Mouse (Mus musculus) liver, adult 2 months (tissue): Measurements from ENCODE around the gene Il6ra. TPM values are rescaled to one million over a fixed set of nuclear protein-coding genes. Genes with fewer than 3 reads are reported as not detected.

Experiments
- DNase-seq: peaks from one replicate; pipeline ENCODE4 v3.0.0-alpha.2; 2011; ENCODE audit warnings: low read depth, low spot score; ENCODE audit errors: extremely low read depth
- H3K27ac ChIP-seq: fragments of 200-500 bp; replicated peaks from 2 replicates; pipeline ENCODE4 v1.5.1; 2012; ENCODE audit warnings: low read depth, mild to moderate bottlenecking, control low read depth, inconsistent platforms, low read length; ENCODE audit not compliant: insufficient read depth
- H3K27me3 ChIP-seq: fragments of 200-500 bp; 2 replicates; pipeline ENCODE4 v1.6.1; 2012; ENCODE audit warnings: mild to moderate bottlenecking, moderate library complexity, low read length, inconsistent platforms; ENCODE audit not compliant: control insufficient read depth, insufficient read depth
- H3K36me3 ChIP-seq: fragments of 200-500 bp; 2 replicates; pipeline ENCODE4 v1.6.1; 2012; ENCODE audit warnings: low read length, inconsistent platforms; ENCODE audit not compliant: control insufficient read depth, insufficient read depth
- H3K4me1 ChIP-seq: fragments of 200-500 bp; 2 replicates; pipeline ENCODE4 v1.6.1; 2011; ENCODE audit warnings: low read length; ENCODE audit not compliant: control insufficient read depth, insufficient read depth
- H3K4me3 ChIP-seq: fragments of 200-500 bp; 2 replicates; pipeline ENCODE4 v1.5.1; 2011; ENCODE audit warnings: low read depth, mild to moderate bottlenecking, control low read depth, low read length, moderate library complexity; ENCODE audit not compliant: insufficient read depth
- H3K79me2 ChIP-seq: fragments of 200-500 bp; 2 replicates; pipeline ENCODE4 v1.6.1; 2012; ENCODE audit warnings: inconsistent platforms, mild to moderate bottlenecking, low read length, moderate library complexity; ENCODE audit not compliant: control insufficient read depth, insufficient read depth
- H3K9ac ChIP-seq: fragments of 200-500 bp; 2 replicates; pipeline ENCODE4 v1.6.1; 2012; ENCODE audit warnings: low read depth, mild to moderate bottlenecking, control low read depth, inconsistent platforms, low read length
- CTCF ChIP-seq: fragments of 200-500 bp; IDR thresholded peaks from 2 replicates; pipeline ENCODE4 v1.5.1; 2011; ENCODE audit warnings: low read depth, low read length, control low read depth
- POLR2A ChIP-seq: fragments of 200-500 bp; IDR thresholded peaks from 2 replicates; pipeline ENCODE4 v1.6.1; 2011; ENCODE audit warnings: low read length, control low read depth; ENCODE audit not compliant: insufficient read depth; ENCODE audit errors: extremely low read depth
- WGBS: fragments of 180-500 bp; shearing (Covaris S2); methylation state at CpG from one replicate; pipeline ENCODE4 v1.1.7; 2018; 5-methylcytosine and 5-hydroxymethylcytosine counted together
- polyA plus RNA-seq: library from polyadenylated mRNA; depleted of rRNA; stranded (reverse); fragments of >200 nt; gene quantifications from 2 replicates; pipeline ENCODE4 v1.2.3, GENCODE M21; 2012
- total RNA-seq: library from RNA; depleted of rRNA; stranded (reverse); fragments of >200 nt; gene quantifications from 2 replicates; pipeline ENCODE4 v1.2.3, GENCODE M21; 2014

Il6ra gene
- total and polyA plus RNA-seq, 2 experiments = 10.5 to 15.4 TPM

GRCm38 (mm10) chr3:89887582-89888230, 25.3 kb downstream of the Il6ra start:
- H3K36me3 ChIP-seq = peaks cover 29% of the 10 kb centered on the region
- no peak overlapping the region for H3K4me3 ChIP-seq
- H3K9ac ChIP-seq = no peak overlapping the region
- H3K27ac ChIP-seq = no peak overlapping the region
- H3K4me1 ChIP-seq = peaks cover 17% of the 10 kb centered on the region
- DNase-seq = peak; percentile 71
- WGBS = 72% methylated on average over 7 of the region's 7 CpGs
- peaks cover 2% of the 10 kb centered on the region; the same call in 1 of the 2 replicates for H3K79me2 ChIP-seq
- H3K27me3 ChIP-seq = no peaks in the 10 kb centered on the region
- TF ChIP-seq POLR2A (no peak), CTCF (no peak)

DNA sequence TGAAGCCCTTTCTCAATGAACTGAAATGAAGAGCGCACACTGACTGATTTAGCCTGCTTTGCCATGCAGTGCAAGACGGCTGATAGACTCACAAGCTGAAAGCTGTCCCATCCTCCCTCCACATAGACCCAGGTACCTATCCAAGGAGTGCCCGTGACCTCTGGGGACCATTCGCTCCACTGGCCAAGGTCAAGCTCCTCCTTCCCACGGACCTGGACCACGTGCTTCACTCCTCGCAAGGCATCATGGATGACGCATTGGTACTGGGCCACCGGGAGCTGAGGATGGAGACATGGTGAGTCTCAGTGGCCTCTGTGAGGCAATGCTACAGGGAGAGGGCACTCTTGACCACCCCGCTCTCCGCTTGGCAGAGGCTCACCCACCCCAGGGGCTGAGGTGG, 27.2 kb downstream of the Il6ra start:
- Histone ChIP-seq H3K9ac (no peak overlapping the region), H3K4me1 (peaks cover 14% of the 10 kb centered on the region), H3K79me2 (no peaks in the 10 kb centered on the region), H3K36me3 (peaks cover 36% of the 10 kb centered on the region), H3K27me3 (no peaks in the 10 kb centered on the region), H3K27ac (no peak overlapping the region), H3K4me3 (no peak overlapping the region)
- no peak for DNase-seq
- 94% methylated on average over 11 of the region's 11 CpGs for WGBS
- TF ChIP-seq POLR2A (no peak), CTCF (no peak)

DNA sequence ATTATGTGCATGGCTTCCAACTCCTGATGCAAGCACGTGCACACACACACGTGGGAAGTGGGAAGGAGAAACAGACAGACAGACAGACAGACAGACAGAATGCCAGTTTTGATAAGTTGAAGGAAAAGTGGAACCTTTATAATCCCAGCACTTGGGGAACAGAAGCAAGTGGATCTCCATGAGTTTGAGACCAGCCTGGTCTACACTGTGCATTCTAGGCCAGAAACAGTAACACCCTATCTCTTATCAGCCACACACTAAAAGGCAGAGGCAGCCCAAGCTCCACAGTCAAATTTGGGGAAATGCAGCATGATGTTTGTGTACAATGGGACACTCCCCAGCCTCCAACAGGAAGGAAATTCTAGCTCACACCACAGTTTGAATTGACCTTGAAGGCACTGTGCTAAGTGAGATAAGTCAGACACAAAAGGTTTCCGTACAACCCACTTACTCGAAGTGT, 29.4 kb downstream of the Il6ra start:
- Histone ChIP-seq H3K36me3 (peaks cover 46% of the 10 kb centered on the region), H3K79me2 (no peaks in the 10 kb centered on the region), H3K27me3 (no peaks in the 10 kb centered on the region), H3K4me1 (0 out of 2 replicates have a peak, but pooled peaks cover 4% of the 10 kb centered on the region), H3K27ac (no peak overlapping the region), H3K4me3 (no peak overlapping the region), H3K9ac (no peak overlapping the region)
- WGBS = 79% methylated on average over 4 of the region's 4 CpGs
- DNase-seq = no peak
- TF ChIP-seq POLR2A = no peak
- TF ChIP-seq CTCF = no peak

DNA sequence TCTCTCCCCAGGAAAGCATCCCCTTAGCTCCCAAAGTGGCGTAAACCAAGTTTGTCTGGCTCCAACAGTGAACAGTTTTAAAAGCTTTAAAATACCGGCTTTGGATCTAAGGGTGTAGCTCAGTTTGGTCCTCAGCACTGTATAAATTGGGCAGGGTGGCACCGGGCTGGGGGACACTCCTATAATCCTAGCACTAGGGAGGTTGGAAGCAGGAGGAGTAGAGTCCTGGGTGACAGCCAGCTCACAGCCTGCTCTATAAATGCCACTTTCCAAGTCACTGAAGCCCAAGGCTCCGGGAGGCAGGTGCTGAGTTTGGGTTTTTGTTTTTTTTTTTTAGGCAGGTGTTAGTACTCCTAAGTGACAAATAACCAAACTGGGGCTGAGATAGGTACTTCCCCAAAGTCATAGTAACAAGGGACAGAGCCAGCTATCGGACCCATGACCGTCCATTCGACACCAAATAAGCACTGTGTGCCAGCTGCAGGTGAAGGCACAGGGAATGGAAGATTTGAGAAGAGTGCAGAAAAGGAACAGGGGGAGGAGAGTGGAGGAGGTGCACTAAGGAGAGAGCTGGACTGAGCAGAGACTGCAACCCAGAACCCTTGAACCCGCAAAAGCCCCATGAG, 30.3 kb downstream of the Il6ra start:
- DNase-seq = no peak
- TF ChIP-seq POLR2A (no peak), CTCF (no peak)
- 89% methylated on average over 8 of the region's 8 CpGs for WGBS
- 0 out of 2 replicates have a peak, but pooled peaks cover 4% of the 10 kb centered on the region for H3K4me1 ChIP-seq
- H3K79me2 ChIP-seq = no peaks in the 10 kb centered on the region
- peaks cover 52% of the 10 kb centered on the region for H3K36me3 ChIP-seq
- no peak overlapping the region for H3K4me3 ChIP-seq
- H3K27ac ChIP-seq = no peak overlapping the region
- H3K27me3 ChIP-seq = no peaks in the 10 kb centered on the region
- H3K9ac ChIP-seq = no peak overlapping the region

- Histone ChIP-seq H3K36me3 (peaks cover 40% of the 10 kb centered on the region), H3K79me2 (no peaks in the 10 kb centered on the region), H3K4me3 (no peak overlapping the region), H3K27me3 (no peaks in the 10 kb centered on the region), H3K9ac (no peak overlapping the region), H3K4me1 (no peaks in the 10 kb centered on the region), H3K27ac (no peak overlapping the region)
- 85% methylated on average over 5 of the region's 5 CpGs for WGBS
- no peak for TF ChIP-seq POLR2A
- no peak for TF ChIP-seq CTCF
- no peak for DNase-seq
Observed at GRCm38 (mm10) chr3:89880036-89880851, 32.8 kb downstream of the Il6ra start.
